Mouse (Mus musculus) testis, postnatal 10 days (tissue): ENCODE data around the gene Spata6.

Experiments
- DNase-seq: peaks from one replicate; pipeline ENCODE4 v3.0.0; 2021; ENCODE audit warnings: low spot score

Gene Spata6

GRCm38 (mm10) chr4:111852626-111853025 is 132.8 kb downstream of the Spata6 start:
- no peak for DNase-seq

- DNase-seq, result no peak
Measured at GRCm38 (mm10) chr4:111866701-111867100, 146.9 kb downstream of the Spata6 start.

- no peak for DNase-seq
Measured at GRCm38 (mm10) chr4:111867743-111868401, 148.1 kb downstream of the Spata6 start.
